Mouse (Mus musculus): ENCODE data around the gene Ciao2b. TPM values are rescaled to one million over a fixed set of nuclear protein-coding genes. Genes with fewer than 3 reads are reported as not detected.

Ciao2b gene
- polyA plus RNA-seq, 1 experiment from 2014 or later, result 87.9 TPM

GRCm38 (mm10) chr8:104609222-104609621, 32.5 kb downstream of the Ciao2b start:
- WGBS, result 60% methylated on average over 8 of the region's 8 CpGs
- DNase-seq (ENCODE audit: low spot score) (no peak), ATAC-seq (ENCODE audit: low read depth) (no peak)
- Histone ChIP-seq H3K9me3 (ENCODE audit: control insufficient read depth, low read length) (no peaks in the 10 kb centered on the region), H3K4me2 (ENCODE audit: low read depth, low read length) (no peak overlapping the region), H3K27ac (replicated peaks; ENCODE audit: low read depth, low read length) (no peak overlapping the region), H3K27me3 (replicated peaks; ENCODE audit: control insufficient read depth, insufficient read depth, low read length) (no peaks in the 10 kb centered on the region), H3K9ac (ENCODE audit: low read depth, low read length) (no peak overlapping the region), H3K4me3 (ENCODE audit: low read depth, low read length) (no peak overlapping the region), H3K4me1 (ENCODE audit: control insufficient read depth, insufficient read depth, low read length) (no peaks in the 10 kb centered on the region), H3K36me3 (ENCODE audit: control insufficient read depth, insufficient read depth, low read length) (no peaks in the 10 kb centered on the region)

GRCm38 (mm10) chr8:104607944-104608343, 33.8 kb downstream of the Ciao2b start:
- Histone ChIP-seq H3K4me2 (ENCODE audit: low read depth, low read length) (no peak overlapping the region), H3K27me3 (replicated peaks; ENCODE audit: control insufficient read depth, insufficient read depth, low read length) (no peaks in the 10 kb centered on the region), H3K9me3 (ENCODE audit: control insufficient read depth, low read length) (no peaks in the 10 kb centered on the region), H3K4me1 (ENCODE audit: control insufficient read depth, insufficient read depth, low read length) (no peaks in the 10 kb centered on the region), H3K36me3 (ENCODE audit: control insufficient read depth, insufficient read depth, low read length) (no peaks in the 10 kb centered on the region), H3K9ac (ENCODE audit: low read depth, low read length) (no peak overlapping the region), H3K27ac (replicated peaks; ENCODE audit: low read depth, low read length) (no peak overlapping the region), H3K4me3 (ENCODE audit: low read depth, low read length) (no peak overlapping the region)
- WGBS, result 91% methylated on average over 2 of the region's 2 CpGs
- no peak for ATAC-seq (ENCODE audit: low read depth)
- no peak for DNase-seq (ENCODE audit: low spot score)

- H3K4me2 ChIP-seq (ENCODE audit: low read depth, low read length), result no peak overlapping the region
- no peak overlapping the region for H3K27ac ChIP-seq (replicated peaks; ENCODE audit: low read depth, low read length)
- H3K36me3 ChIP-seq (ENCODE audit: control insufficient read depth, insufficient read depth, low read length), result no peaks in the 10 kb centered on the region
- no peaks in the 10 kb centered on the region for H3K9me3 ChIP-seq (ENCODE audit: control insufficient read depth, low read length)
- H3K4me1 ChIP-seq (ENCODE audit: control insufficient read depth, insufficient read depth, low read length), result peaks cover 5% of the 10 kb centered on the region; the same call in 1 of the 2 replicates
- DNase-seq (ENCODE audit: low spot score) (peak; percentile 42), ATAC-seq (ENCODE audit: low read depth) (peak; percentile 24; the same call in 1 of the 2 replicates)
- no peak overlapping the region for H3K9ac ChIP-seq (ENCODE audit: low read depth, low read length)
- 39% methylated on average over 6 of the region's 6 CpGs for WGBS
- no peaks in the 10 kb centered on the region for H3K27me3 ChIP-seq (replicated peaks; ENCODE audit: control insufficient read depth, insufficient read depth, low read length)
- no peak overlapping the region for H3K4me3 ChIP-seq (ENCODE audit: low read depth, low read length)
These were observed 35.4 kb downstream of the Ciao2b start for GRCm38 (mm10) chr8:104606329-104606728.

GRCm38 (mm10) chr8:104603245-104603593, 38.5 kb downstream of the Ciao2b start:
- Histone ChIP-seq H3K9me3 (ENCODE audit: control insufficient read depth, low read length) (no peaks in the 10 kb centered on the region), H3K27me3 (replicated peaks; ENCODE audit: control insufficient read depth, insufficient read depth, low read length) (no peaks in the 10 kb centered on the region)

GRCm38 (mm10) chr8:104602468-104603244, 39.1 kb downstream of the Ciao2b start:
- DNase-seq (ENCODE audit: low spot score), result peak; percentile 95
- WGBS, result 21% methylated on average over 21 of the region's 21 CpGs
- H3K27ac ChIP-seq (replicated peaks; ENCODE audit: low read depth, low read length), result no peak overlapping the region
- H3K36me3 ChIP-seq (ENCODE audit: control insufficient read depth, insufficient read depth, low read length), result no peaks in the 10 kb centered on the region
- H3K4me3 ChIP-seq (ENCODE audit: low read depth, low read length), result peak overlapping the region; percentile 26
- peak overlapping the region; percentile 32; the same call in 1 of the 2 replicates for H3K9ac ChIP-seq (ENCODE audit: low read depth, low read length)
- H3K27me3 ChIP-seq (replicated peaks; ENCODE audit: control insufficient read depth, insufficient read depth, low read length), result no peaks in the 10 kb centered on the region
- H3K4me1 ChIP-seq (ENCODE audit: control insufficient read depth, insufficient read depth, low read length), result peaks cover 5% of the 10 kb centered on the region; the same call in 1 of the 2 replicates
- peak overlapping the region; percentile 49 for H3K4me2 ChIP-seq (ENCODE audit: low read depth, low read length)
- peak; percentile 92 for ATAC-seq (ENCODE audit: low read depth)
- no peaks in the 10 kb centered on the region for H3K9me3 ChIP-seq (ENCODE audit: control insufficient read depth, low read length)

More at GRCm38 (mm10) chr8:104603245-104603593, 38.5 kb downstream of the Ciao2b start:
- H3K4me2 ChIP-seq (ENCODE audit: low read depth, low read length), result no peak overlapping the region
- WGBS, result 74% methylated on average over 4 of the region's 4 CpGs
- DNase-seq (ENCODE audit: low spot score) (no peak), ATAC-seq (ENCODE audit: low read depth) (no peak)
- 0 out of 2 replicates have a peak overlapping the region, but pooled peaks have one; percentile 32 for H3K9ac ChIP-seq (ENCODE audit: low read depth, low read length)
- no peak overlapping the region for H3K27ac ChIP-seq (replicated peaks; ENCODE audit: low read depth, low read length)
- H3K4me3 ChIP-seq (ENCODE audit: low read depth, low read length), result no peak overlapping the region
- H3K4me1 ChIP-seq (ENCODE audit: control insufficient read depth, insufficient read depth, low read length), result peaks cover 5% of the 10 kb centered on the region; the same call in 1 of the 2 replicates
- H3K36me3 ChIP-seq (ENCODE audit: control insufficient read depth, insufficient read depth, low read length), result no peaks in the 10 kb centered on the region

- H3K36me3 ChIP-seq (ENCODE audit: control insufficient read depth, insufficient read depth, low read length), result 0 out of 2 replicates have a peak, but pooled peaks cover 4% of the 10 kb centered on the region
- H3K9me3 ChIP-seq (ENCODE audit: control insufficient read depth, low read length), result no peaks in the 10 kb centered on the region
- DNase-seq (ENCODE audit: low spot score), result peak; percentile 32
- ATAC-seq (ENCODE audit: low read depth), result peak; percentile 42; the same call in 1 of the 2 replicates
- H3K4me1 ChIP-seq (ENCODE audit: control insufficient read depth, insufficient read depth, low read length), result peaks cover 5% of the 10 kb centered on the region; the same call in 1 of the 2 replicates
- H3K9ac ChIP-seq (ENCODE audit: low read depth, low read length), result peak overlapping the region; percentile 31; the same call in 1 of the 2 replicates
- peak overlapping the region; percentile 49 for H3K4me2 ChIP-seq (ENCODE audit: low read depth, low read length)
- peak overlapping the region; percentile 26 for H3K4me3 ChIP-seq (ENCODE audit: low read depth, low read length)
- H3K27me3 ChIP-seq (replicated peaks; ENCODE audit: control insufficient read depth, insufficient read depth, low read length), result no peaks in the 10 kb centered on the region
- no peak overlapping the region for H3K27ac ChIP-seq (replicated peaks; ENCODE audit: low read depth, low read length)
- under 1% methylated on average over 12 of the region's 12 CpGs for WGBS
These were observed 39.8 kb downstream of the Ciao2b start for GRCm38 (mm10) chr8:104601941-104602371.

- Histone ChIP-seq H3K27ac (replicated peaks; ENCODE audit: low read depth, low read length) (no peak overlapping the region), H3K4me3 (ENCODE audit: low read depth, low read length) (no peak overlapping the region), H3K4me1 (ENCODE audit: control insufficient read depth, insufficient read depth, low read length) (peaks cover 5% of the 10 kb centered on the region; the same call in 1 of the 2 replicates), H3K36me3 (ENCODE audit: control insufficient read depth, insufficient read depth, low read length) (0 out of 2 replicates have a peak, but pooled peaks cover 8% of the 10 kb centered on the region), H3K27me3 (replicated peaks; ENCODE audit: control insufficient read depth, insufficient read depth, low read length) (no peaks in the 10 kb centered on the region), H3K9ac (ENCODE audit: low read depth, low read length) (no peak overlapping the region), H3K4me2 (ENCODE audit: low read depth, low read length) (peak overlapping the region; percentile 49), H3K9me3 (ENCODE audit: control insufficient read depth, low read length) (no peaks in the 10 kb centered on the region)
- 28% methylated on average over 7 of the region's 7 CpGs for WGBS
- DNase-seq (ENCODE audit: low spot score), result no peak
- ATAC-seq (ENCODE audit: low read depth), result no peak
These were observed 40.4 kb downstream of the Ciao2b start for GRCm38 (mm10) chr8:104601386-104601785.

GRCm38 (mm10) chr8:104598496-104598895, 43.3 kb downstream of the Ciao2b start:
- Histone ChIP-seq H3K4me2 (ENCODE audit: low read depth, low read length) (no peak overlapping the region), H3K9me3 (ENCODE audit: control insufficient read depth, low read length) (no peaks in the 10 kb centered on the region), H3K4me3 (ENCODE audit: low read depth, low read length) (no peak overlapping the region), H3K9ac (ENCODE audit: low read depth, low read length) (no peak overlapping the region), H3K36me3 (ENCODE audit: control insufficient read depth, insufficient read depth, low read length) (peaks cover 37% of the 10 kb centered on the region), H3K4me1 (ENCODE audit: control insufficient read depth, insufficient read depth, low read length) (peaks cover 5% of the 10 kb centered on the region; the same call in 1 of the 2 replicates), H3K27ac (replicated peaks; ENCODE audit: low read depth, low read length) (no peak overlapping the region), H3K27me3 (replicated peaks; ENCODE audit: control insufficient read depth, insufficient read depth, low read length) (no peaks in the 10 kb centered on the region)
- 65% methylated on average over 6 of the region's 6 CpGs for WGBS
- ATAC-seq (ENCODE audit: low read depth) (no peak), DNase-seq (ENCODE audit: low spot score) (no peak)

All from embryonic facial prominence, embryonic 14.5 days (tissue).